Mouse (Mus musculus): Measurements from ENCODE around the gene Nkapd1.

GRCm38 (mm10) chr9:50567881-50568280 is 49.4 kb downstream of the Nkapd1 start:
- TF ChIP-seq CTCF (IDR thresholded peaks at IDR 0.05; ENCODE audit: control insufficient read depth, insufficient read depth, low read length) (no peak), POLR2A (IDR thresholded peaks at IDR 0.05; ENCODE audit: borderline replicate concordance, control insufficient read depth, low read depth, low read length) (no peak)

All from bone marrow, adult 2 months (tissue).